Mouse (Mus musculus) MEL (cell line): ENCODE data around the gene Shisa9. TPM values are rescaled to one million over a fixed set of nuclear protein-coding genes. Genes with fewer than 3 reads are reported as not detected.

Experiments used
- DNase-seq: peaks from one replicate; pipeline ENCODE4 v3.0.0; 2011; ENCODE audit warnings: low read depth, low spot score
- H3K27ac ChIP-seq: 2 replicates; pipeline ENCODE4 v1.5.1; 2012; ENCODE audit warnings: low read depth, mild to moderate bottlenecking, control low read depth, low read length, moderate library complexity; ENCODE audit not compliant: control insufficient read depth
- H3K27me3 ChIP-seq, 2 experiments: fragments of 150-350 bp in 1 of 2; sonication (generic) in 1 of 2; 2 replicates each; pipeline ENCODE4 v1.6.1; 2012; ENCODE audit warnings: low read length in 2 of 2, mild to moderate bottlenecking in 2 of 2, improper control_type of control experiment in 1 of 2, moderate library complexity in 1 of 2; ENCODE audit not compliant: insufficient read depth in 2 of 2, control insufficient read depth in 1 of 2
- H3K36me3 ChIP-seq, 2 experiments: 2 replicates each; pipeline ENCODE4 v1.6.1; 2012 to 2014; ENCODE audit warnings: low read length in 2 of 2, improper control_type of control experiment in 1 of 2, inconsistent platforms in 1 of 2, mild to moderate bottlenecking in 1 of 2; ENCODE audit not compliant: insufficient read depth in 2 of 2, control insufficient read depth in 1 of 2
- H3K4me1 ChIP-seq, 2 experiments: fragments of 150-350 bp in 1 of 2; sonication (generic) in 1 of 2; 2 replicates each; pipeline ENCODE4 v1.6.1; 2012; ENCODE audit warnings: low read length in 2 of 2, improper control_type of control experiment in 1 of 2, mild to moderate bottlenecking in 1 of 2; ENCODE audit not compliant: insufficient read depth in 2 of 2, control insufficient read depth in 1 of 2
- H3K4me3 ChIP-seq, 2 experiments: fragments of 150-350 bp in 1 of 2; sonication (generic) in 1 of 2; 2 replicates each; pipeline ENCODE4 v1.5.1; 2012; ENCODE audit warnings: low read depth in 2 of 2, low read length in 2 of 2, mild to moderate bottlenecking in 2 of 2, moderate library complexity in 2 of 2, control low read depth in 1 of 2, improper control_type of control experiment in 1 of 2; ENCODE audit not compliant: control insufficient read depth in 1 of 2, insufficient read depth in 1 of 2
- H3K79me2 ChIP-seq: 2 replicates; pipeline ENCODE4 v1.6.1; 2012; ENCODE audit warnings: mild to moderate bottlenecking, low read length, moderate library complexity; ENCODE audit not compliant: control insufficient read depth, poor library complexity, insufficient read depth
- H3K9ac ChIP-seq: 2 replicates; pipeline ENCODE4 v1.6.1; 2012; ENCODE audit warnings: low read depth, mild to moderate bottlenecking, control low read depth, low read length, moderate library complexity; ENCODE audit not compliant: control insufficient read depth, poor library complexity, severe bottlenecking
- H3K9me3 ChIP-seq: fragments of 150-350 bp; sonication (generic); replicated peaks from 2 replicates; pipeline ENCODE4 v1.6.1; 2012; ENCODE audit warnings: mild to moderate bottlenecking, low read length, improper control_type of control experiment, moderate library complexity; ENCODE audit not compliant: insufficient read depth
- BHLHE40 ChIP-seq: IDR thresholded peaks from 2 replicates; pipeline ENCODE4 v1.6.1; 2012; ENCODE audit warnings: low read depth, mild to moderate bottlenecking, inconsistent platforms, low read length, improper control_type of control experiment, borderline replicate concordance
- EP300 ChIP-seq, 2 experiments: IDR thresholded peaks; 2 replicates each; pipeline ENCODE4 v1.6.1; 2011; ENCODE audit warnings: improper control_type of control experiment in 2 of 2, low read length in 2 of 2, low read depth in 1 of 2, mild to moderate bottlenecking in 1 of 2
- ETS1 ChIP-seq: IDR thresholded peaks from 2 replicates; pipeline ENCODE4 v1.6.1; 2012; ENCODE audit warnings: low read depth, mild to moderate bottlenecking, inconsistent platforms, low read length, improper control_type of control experiment, moderate library complexity
- HCFC1 ChIP-seq: IDR thresholded peaks from 2 replicates; pipeline ENCODE4 v1.6.1; 2012; ENCODE audit warnings: low read depth, mild to moderate bottlenecking, inconsistent platforms, low read length, improper control_type of control experiment, moderate library complexity
- KAT2A ChIP-seq: conservative IDR thresholded peaks from 2 replicates; pipeline ENCODE4 v1.6.1; 2012; ENCODE audit warnings: low read depth, low read length, improper control_type of control experiment, inconsistent platforms
- MAX ChIP-seq: IDR thresholded peaks from 2 replicates; pipeline ENCODE4 v1.6.1; 2011; ENCODE audit warnings: low read length, improper control_type of control experiment
- MAZ ChIP-seq: IDR thresholded peaks from 2 replicates; pipeline ENCODE4 v1.6.1; 2012; ENCODE audit warnings: low read depth, mild to moderate bottlenecking, inconsistent platforms, low read length, improper control_type of control experiment
- MXI1 ChIP-seq: IDR thresholded peaks from 2 replicates; pipeline ENCODE4 v1.6.1; 2011; ENCODE audit warnings: mild to moderate bottlenecking, low read depth, low read length, improper control_type of control experiment
- MYB ChIP-seq: IDR thresholded peaks from 2 replicates; pipeline ENCODE4 v1.6.1; 2011; ENCODE audit warnings: mild to moderate bottlenecking, low read depth, low read length, improper control_type of control experiment
- MYC ChIP-seq: IDR thresholded peaks from 2 replicates; pipeline ENCODE4 v1.6.1; 2011; ENCODE audit warnings: low read depth, mild to moderate bottlenecking, low read length, improper control_type of control experiment, moderate library complexity
- NELFE ChIP-seq: IDR thresholded peaks from 2 replicates; pipeline ENCODE4 v1.6.1; 2011; ENCODE audit warnings: low read depth, low read length, improper control_type of control experiment
- NRF1 ChIP-seq: IDR thresholded peaks from 2 replicates; pipeline ENCODE4 v1.6.1; 2014; ENCODE audit warnings: low read depth, mild to moderate bottlenecking, inconsistent platforms, low read length, improper control_type of control experiment, moderate library complexity; ENCODE audit not compliant: poor library complexity, insufficient read depth, severe bottlenecking
- POLR2A ChIP-seq, 2 experiments: IDR thresholded peaks; 2 replicates each; pipeline ENCODE4 v1.6.1; 2011 to 2012; ENCODE audit warnings: low read length in 2 of 2, mild to moderate bottlenecking in 2 of 2, control low read depth in 1 of 2, improper control_type of control experiment in 1 of 2, low read depth in 1 of 2, moderate library complexity in 1 of 2; ENCODE audit not compliant: control insufficient read depth in 1 of 2, insufficient read depth in 1 of 2, poor library complexity in 1 of 2
- POLR2AphosphoS2 ChIP-seq: IDR thresholded peaks from 2 replicates; pipeline ENCODE4 v1.6.1; 2011; ENCODE audit warnings: low read length, improper control_type of control experiment
- RAD21 ChIP-seq: IDR thresholded peaks from 2 replicates; pipeline ENCODE4 v1.6.1; 2011; ENCODE audit warnings: mild to moderate bottlenecking, low read depth, low read length, improper control_type of control experiment
- SMC3 ChIP-seq: IDR thresholded peaks from 2 replicates; pipeline ENCODE4 v1.6.1; 2011; ENCODE audit warnings: low read depth, low read length, improper control_type of control experiment
- TBP ChIP-seq: IDR thresholded peaks from 2 replicates; pipeline ENCODE4 v1.8.0; 2011; ENCODE audit warnings: low read depth, low read length, improper control_type of control experiment
- TCF12 ChIP-seq: IDR thresholded peaks from 2 replicates; pipeline ENCODE4 v1.6.1; 2014; ENCODE audit warnings: low read depth, mild to moderate bottlenecking, inconsistent platforms, low read length, improper control_type of control experiment, moderate library complexity
- UBTF ChIP-seq: IDR thresholded peaks from 2 replicates; pipeline ENCODE4 v1.6.1; 2012; ENCODE audit warnings: low read depth, mild to moderate bottlenecking, inconsistent platforms, low read length, improper control_type of control experiment, moderate library complexity, borderline replicate concordance; ENCODE audit not compliant: insufficient read depth
- USF1 ChIP-seq: IDR thresholded peaks from 2 replicates; pipeline ENCODE4 v1.6.1; 2014; ENCODE audit warnings: low read depth, mild to moderate bottlenecking, inconsistent platforms, low read length, improper control_type of control experiment, moderate library complexity
- ZC3H11A ChIP-seq: IDR thresholded peaks from 2 replicates; pipeline ENCODE4 v1.6.1; 2012; ENCODE audit warnings: low read depth, mild to moderate bottlenecking, inconsistent platforms, low read length, improper control_type of control experiment
- ZMIZ1 ChIP-seq: IDR thresholded peaks from 2 replicates; pipeline ENCODE4 v1.6.1; 2012; ENCODE audit warnings: low read depth, mild to moderate bottlenecking, inconsistent platforms, low read length, improper control_type of control experiment, moderate library complexity
- polyA plus RNA-seq, 2 experiments: library from polyadenylated mRNA; stranded (reverse) in 1 of 2; unstranded in 1 of 2; fragments of >175 nt in 1 of 2; fragments of >200 nt in 1 of 2; gene quantifications; 2 replicates each; pipeline versions ENCODE4 v1.2.1 to v1.2.4; 2012; ENCODE audit warnings: low replicate concordance in 2 of 2, low read depth in 1 of 2; ENCODE audit not compliant: insufficient read length in 2 of 2, insufficient read depth in 1 of 2, missing spikeins in 1 of 2
- total RNA-seq: library from RNA; depleted of rRNA; stranded (reverse); fragments of 300-350 nt; gene quantifications from 2 replicates; pipeline ENCODE4 v1.2.3, GENCODE M21; 2012

The Shisa9 gene
- total and polyA plus RNA-seq, 3 experiments: not detected

DNA sequence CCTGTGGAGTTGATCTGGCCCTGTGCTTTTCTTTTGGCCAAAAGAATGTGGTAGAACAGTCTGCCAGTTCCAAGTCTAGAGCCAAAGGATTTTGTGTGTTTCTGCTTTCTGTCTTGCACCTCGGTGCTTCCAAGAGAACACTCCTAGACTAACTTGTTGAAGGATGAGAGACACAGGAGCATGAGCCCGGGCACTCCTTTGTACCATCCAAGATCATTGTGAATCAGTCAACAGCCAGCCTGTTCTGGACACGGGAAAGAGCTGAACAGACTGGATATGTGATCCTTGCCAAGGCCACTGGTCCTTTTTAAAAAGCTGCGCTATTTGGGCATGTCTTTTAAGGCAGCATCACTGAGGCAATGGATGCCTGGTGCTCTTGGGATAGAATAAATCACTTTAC is 109.3 kb downstream of the Shisa9 start:
- Histone ChIP-seq H3K36me3 (no peaks in the 10 kb centered on the region), H3K4me1 (no peaks in the 10 kb centered on the region), H3K9me3 (no peaks in the 10 kb centered on the region), H3K79me2 (no peaks in the 10 kb centered on the region), H3K27me3 (no peaks in the 10 kb centered on the region), H3K9ac (no peak overlapping the region), H3K4me3 (no peak overlapping the region), H3K27ac (no peak overlapping the region)
- no peak for DNase-seq
- TF ChIP-seq MAZ (no peak), UBTF (no peak), BHLHE40 (no peak), ZC3H11A (no peak), SMC3 (no peak), ETS1 (no peak), MYC (no peak), POLR2A (IDR thresholded peaks at IDR 0.05; ENCODE audit: control insufficient read depth in 1 of 2, insufficient read depth in 1 of 2, low read depth in 1 of 2, low read length in 2 of 2, poor library complexity in 1 of 2) (no peak), TBP (no peak), MXI1 (no peak), MAX (no peak), TCF12 (no peak), POLR2AphosphoS2 (no peak)

- H3K4me1 ChIP-seq: no peaks in the 10 kb centered on the region
- H3K9ac ChIP-seq: no peak overlapping the region
- no peaks in the 10 kb centered on the region for H3K79me2 ChIP-seq
- no peak overlapping the region for H3K27ac ChIP-seq
- no peak for DNase-seq
- no peaks in the 10 kb centered on the region for H3K36me3 ChIP-seq
- TF ChIP-seq KAT2A (no peak), MYB (no peak), NRF1 (no peak), USF1 (no peak), NELFE (no peak), RAD21 (no peak), MAX (no peak), ETS1 (no peak), HCFC1 (no peak), SMC3 (no peak), EP300 (IDR thresholded peaks at IDR 0.05; ENCODE audit: low read depth in 1 of 2, low read length in 2 of 2) (no peak), ZC3H11A (no peak), ZMIZ1 (no peak)
- H3K27me3 ChIP-seq: no peaks in the 10 kb centered on the region
- no peaks in the 10 kb centered on the region for H3K9me3 ChIP-seq
- no peak overlapping the region for H3K4me3 ChIP-seq
Measured at GRCm38 (mm10) chr16:12094784-12095315, 110.9 kb downstream of the Shisa9 start.
